In the genomic region with DNA sequence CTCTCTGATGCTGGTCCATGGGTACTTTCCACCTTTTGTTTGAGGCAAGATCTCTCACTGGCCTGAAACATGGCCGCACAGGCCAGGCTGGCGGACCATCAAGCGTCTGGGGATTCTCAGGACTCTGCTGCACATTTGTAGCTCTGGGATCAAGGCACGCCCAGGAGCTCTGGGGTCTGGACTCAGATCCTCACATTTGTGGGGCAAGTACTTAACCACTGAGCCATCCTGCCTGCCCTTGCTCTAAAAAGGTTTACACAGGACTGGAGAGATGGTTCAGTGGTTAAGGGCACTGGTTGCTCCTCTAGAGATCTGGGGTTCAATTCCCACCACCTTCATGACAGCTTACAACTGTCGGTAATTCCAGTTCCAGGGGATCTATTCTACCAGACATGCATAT, we compare ENCODE assay signal across 19 mouse cellular contexts. TPM values are rescaled to one million over a fixed set of nuclear protein-coding genes. Genes with fewer than 3 reads are reported as not detected.
"Had no signal": no experiment of that assay in that cellular context is flagged by ENCODE, and none has a peak within 500 bp of the region (broad histone marks: within the 10 kb centered on the region; RNA-seq: fewer than 3 reads in every experiment).

No protein-coding gene starts in this region.

- DNase-seq: cerebellum, adult 9-11 months; cerebellum, postnatal 10 days; cerebellum, postnatal 14 days; cerebellum, postnatal 25 days; cerebellum, postnatal 36 days; embryo, embryonic 11 days; forebrain, postnatal 0 days; gastrocnemius, adult 2 months; gastrocnemius, postnatal 10 days; gastrocnemius, postnatal 14 days; gastrocnemius, postnatal 25 days; gastrocnemius, postnatal 36 days; heart, adult 18-20 months; heart, adult 2 months had no signal

RNA-seq across cellular contexts. Expression of gene Slc51b, which starts 8.2 kb away (rescaled TPM):
- total RNA-seq: common myeloid progenitor, adult 5-6 weeks; forebrain, postnatal 0 days; gastrocnemius, adult 18-20 months; gastrocnemius, adult 2 months; gastrocnemius, adult 8-10 months; gastrocnemius, postnatal 10 days; gastrocnemius, postnatal 14 days; gastrocnemius, postnatal 25 days; gastrocnemius, postnatal 36 days; gastrocnemius, postnatal 4 days; granulocyte monocyte progenitor cell, adult 5-6 weeks; heart, adult 18-20 months; heart, adult 2 months had no signal

RNA-seq across cellular contexts. Expression of gene Rasl12, which starts 32.6 kb away (rescaled TPM):
- total RNA-seq: granulocyte monocyte progenitor cell, adult 5-6 weeks had no signal
